Mouse (Mus musculus) lung, embryonic 16.5 days (tissue): ENCODE results near the gene Ncor2. TPM values are rescaled to one million over a fixed set of nuclear protein-coding genes. Genes with fewer than 3 reads are reported as not detected.
A peak's percentile ranks its signal among the peaks of the same experiment; 100 is the strongest.

ENCODE experiments used
- ATAC-seq: fragments of 200-750 bp; cut with Nextera tagmentation; 2 replicates; pipeline ENCODE4 v1.8.0; 2017; ENCODE audit warnings: low read depth, mild to moderate bottlenecking, moderate library complexity
- H3K27ac ChIP-seq: fragments of 300-500 bp; sonication (generic); 2 replicates; pipeline ENCODE4 v1.5.1; 2014; ENCODE audit warnings: mild to moderate bottlenecking, control low read depth, low read length
- H3K27me3 ChIP-seq: fragments of 300-500 bp; sonication (generic); 2 replicates; pipeline ENCODE4 v1.6.1; 2014; ENCODE audit warnings: low read depth, low read length, mixed read lengths; ENCODE audit not compliant: control insufficient read depth, insufficient read depth
- H3K36me3 ChIP-seq: fragments of 300-500 bp; sonication (generic); 2 replicates; pipeline ENCODE4 v1.6.1; 2014; ENCODE audit warnings: low read length; ENCODE audit not compliant: control insufficient read depth, insufficient read depth
- H3K4me1 ChIP-seq: fragments of 300-500 bp; sonication (generic); replicated peaks from 2 replicates; pipeline ENCODE4 v1.6.1; 2014; ENCODE audit warnings: low read length, mixed read lengths; ENCODE audit not compliant: control insufficient read depth, insufficient read depth
- H3K4me2 ChIP-seq: fragments of 300-500 bp; sonication (generic); 2 replicates; pipeline ENCODE4 v1.6.1; 2014; ENCODE audit warnings: low read depth, low read length, control low read depth
- H3K4me3 ChIP-seq: fragments of 300-500 bp; sonication (generic); 2 replicates; pipeline ENCODE4 v1.5.1; 2014; ENCODE audit warnings: mild to moderate bottlenecking, low read length, control low read depth
- H3K9ac ChIP-seq: fragments of 300-500 bp; sonication (generic); 2 replicates; pipeline ENCODE4 v1.6.1; 2014; ENCODE audit warnings: low read length, control low read depth
- H3K9me3 ChIP-seq: fragments of 300-500 bp; sonication (generic); 2 replicates; pipeline ENCODE4 v1.6.1; 2016; ENCODE audit warnings: low read length; ENCODE audit not compliant: control insufficient read depth
- WGBS: fragments of 180-500 bp; shearing (Covaris S2); extraction: QIAGEN DNeasy Blood & Tissue Kit; methylation state at CpG from one replicate; pipeline ENCODE4 v1.1.7; 2014; 5-methylcytosine and 5-hydroxymethylcytosine counted together
- polyA plus RNA-seq: library from polyadenylated mRNA; unstranded; fragments of >200 nt; fragmentation: Nextera tagmentation; extraction: Ambion mirVana; gene quantifications from 2 replicates; pipeline ENCODE4 v1.2.1, GENCODE M21; 2015

Ncor2 gene
- polyA plus RNA-seq, 1 experiment from 2014 or later = 20.3 TPM

GRCm38 (mm10) chr5:125073896-125074295 lies 105.1 kb downstream of the Ncor2 start:
- H3K27ac ChIP-seq = no peak overlapping the region
- no peak overlapping the region for H3K9ac ChIP-seq
- H3K4me3 ChIP-seq = no peak overlapping the region
- no peak overlapping the region for H3K4me2 ChIP-seq
- H3K36me3 ChIP-seq = peaks cover 19% of the 10 kb centered on the region
- no peaks in the 10 kb centered on the region for H3K9me3 ChIP-seq
- peaks cover 54% of the 10 kb centered on the region for H3K4me1 ChIP-seq
- H3K27me3 ChIP-seq = no peaks in the 10 kb centered on the region
- ATAC-seq = no peak
- 82% methylated on average over 8 of the region's 8 CpGs for WGBS

GRCm38 (mm10) chr5:125073335-125073734 lies 105.7 kb downstream of the Ncor2 start:
- H3K27ac ChIP-seq = no peak overlapping the region
- H3K4me3 ChIP-seq = no peak overlapping the region
- H3K27me3 ChIP-seq = no peaks in the 10 kb centered on the region
- H3K4me1 ChIP-seq = peaks cover 58% of the 10 kb centered on the region
- peaks cover 18% of the 10 kb centered on the region for H3K36me3 ChIP-seq
- H3K4me2 ChIP-seq = no peak overlapping the region
- 90% methylated on average over 4 of the region's 4 CpGs for WGBS
- no peak for ATAC-seq
- no peak overlapping the region for H3K9ac ChIP-seq
- H3K9me3 ChIP-seq = no peaks in the 10 kb centered on the region

GRCm38 (mm10) chr5:125072425-125072824 lies 106.6 kb downstream of the Ncor2 start:
- H3K4me1 ChIP-seq = peaks cover 58% of the 10 kb centered on the region
- peaks cover 12% of the 10 kb centered on the region for H3K36me3 ChIP-seq
- no peak overlapping the region for H3K9ac ChIP-seq
- no peaks in the 10 kb centered on the region for H3K27me3 ChIP-seq
- H3K27ac ChIP-seq = peak overlapping the region; percentile 80
- no peak overlapping the region for H3K4me2 ChIP-seq
- peak; percentile 69 for ATAC-seq
- H3K9me3 ChIP-seq = no peaks in the 10 kb centered on the region
- 38% methylated on average over 7 of the region's 7 CpGs for WGBS
- no peak overlapping the region for H3K4me3 ChIP-seq

DNA sequence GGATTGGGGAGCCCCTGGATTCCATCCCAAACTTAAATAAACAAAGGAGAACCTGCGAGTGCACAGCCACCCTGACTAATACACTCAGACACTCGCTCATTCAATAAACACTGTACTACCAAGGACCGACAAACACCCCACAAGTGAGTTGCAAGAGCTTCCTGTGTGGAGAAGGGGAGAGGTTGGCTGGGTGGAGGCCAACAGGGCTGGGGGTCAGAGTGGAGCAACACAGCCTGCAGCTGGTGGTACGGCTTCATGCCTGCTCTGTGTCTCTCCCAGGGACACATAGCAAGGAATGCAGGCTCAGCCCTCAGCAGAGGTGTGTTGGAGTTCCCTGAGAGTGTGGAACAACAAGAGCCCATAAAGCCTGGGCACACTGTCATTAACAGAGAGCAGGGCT lies 107.1 kb downstream of the Ncor2 start:
- Histone ChIP-seq H3K9ac (peak overlapping the region; percentile 5; the same call in 1 of the 2 replicates), H3K27me3 (no peaks in the 10 kb centered on the region), H3K27ac (peak overlapping the region; percentile 80), H3K9me3 (no peaks in the 10 kb centered on the region), H3K36me3 (peaks cover 9% of the 10 kb centered on the region), H3K4me2 (no peak overlapping the region), H3K4me1 (peaks cover 58% of the 10 kb centered on the region), H3K4me3 (no peak overlapping the region)
- peak; percentile 51 for ATAC-seq
- WGBS = 10% methylated on average over 4 of the region's 4 CpGs

GRCm38 (mm10) chr5:125070399-125070798 lies 108.6 kb downstream of the Ncor2 start:
- H3K27ac ChIP-seq = peak overlapping the region; percentile 64
- WGBS = 49% methylated on average over 2 of the region's 2 CpGs
- ATAC-seq = peak; percentile 51
- no peak overlapping the region for H3K9ac ChIP-seq
- H3K36me3 ChIP-seq = peaks cover 13% of the 10 kb centered on the region
- peaks cover 58% of the 10 kb centered on the region for H3K4me1 ChIP-seq
- no peaks in the 10 kb centered on the region for H3K27me3 ChIP-seq
- H3K9me3 ChIP-seq = no peaks in the 10 kb centered on the region
- H3K4me3 ChIP-seq = no peak overlapping the region
- H3K4me2 ChIP-seq = no peak overlapping the region

DNA sequence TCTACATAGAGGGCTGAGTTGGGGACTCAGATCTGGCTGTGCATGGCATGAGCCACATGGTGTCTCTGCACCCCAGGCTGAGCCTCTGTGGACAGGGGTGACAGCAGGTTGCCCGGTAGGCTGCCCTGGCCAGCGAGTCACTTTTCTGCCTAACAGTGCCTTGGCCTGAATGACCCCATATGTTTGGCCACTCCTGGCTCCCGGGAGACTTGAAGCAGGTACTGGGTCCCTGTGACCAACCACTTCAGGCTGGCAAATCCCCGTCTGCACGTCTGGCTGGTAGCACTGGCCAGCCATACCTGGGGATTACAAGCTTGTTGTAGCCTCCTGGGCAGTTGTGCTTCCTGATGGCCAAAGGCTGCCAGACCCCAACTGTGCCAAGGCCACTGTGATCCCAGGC lies 109.1 kb downstream of the Ncor2 start:
- no peaks in the 10 kb centered on the region for H3K27me3 ChIP-seq
- peak overlapping the region; percentile 64 for H3K27ac ChIP-seq
- no peak overlapping the region for H3K4me3 ChIP-seq
- H3K9ac ChIP-seq = no peak overlapping the region
- WGBS = 51% methylated on average over 5 of the region's 5 CpGs
- no peak for ATAC-seq
- peaks cover 18% of the 10 kb centered on the region for H3K36me3 ChIP-seq
- no peaks in the 10 kb centered on the region for H3K9me3 ChIP-seq
- H3K4me2 ChIP-seq = no peak overlapping the region
- peaks cover 58% of the 10 kb centered on the region for H3K4me1 ChIP-seq

- Histone ChIP-seq H3K4me2 (no peak overlapping the region), H3K9me3 (no peaks in the 10 kb centered on the region), H3K36me3 (peaks cover 19% of the 10 kb centered on the region), H3K9ac (no peak overlapping the region), H3K4me3 (no peak overlapping the region), H3K4me1 (peaks cover 54% of the 10 kb centered on the region), H3K27ac (peak overlapping the region; percentile 64; the same call in 1 of the 2 replicates), H3K27me3 (no peaks in the 10 kb centered on the region)
- WGBS = 58% methylated on average over 5 of the region's 5 CpGs
- ATAC-seq = no peak
Measured at GRCm38 (mm10) chr5:125069426-125069825, 109.6 kb downstream of the Ncor2 start.

GRCm38 (mm10) chr5:125068371-125068951 lies 110.6 kb downstream of the Ncor2 start:
- peaks cover 49% of the 10 kb centered on the region for H3K4me1 ChIP-seq
- no peak for ATAC-seq
- H3K9ac ChIP-seq = no peak overlapping the region
- no peak overlapping the region for H3K4me2 ChIP-seq
- peaks cover 27% of the 10 kb centered on the region for H3K36me3 ChIP-seq
- no peak overlapping the region for H3K27ac ChIP-seq
- 44% methylated on average over 16 of the region's 16 CpGs for WGBS
- H3K4me3 ChIP-seq = no peak overlapping the region
- H3K9me3 ChIP-seq = no peaks in the 10 kb centered on the region
- no peaks in the 10 kb centered on the region for H3K27me3 ChIP-seq

DNA sequence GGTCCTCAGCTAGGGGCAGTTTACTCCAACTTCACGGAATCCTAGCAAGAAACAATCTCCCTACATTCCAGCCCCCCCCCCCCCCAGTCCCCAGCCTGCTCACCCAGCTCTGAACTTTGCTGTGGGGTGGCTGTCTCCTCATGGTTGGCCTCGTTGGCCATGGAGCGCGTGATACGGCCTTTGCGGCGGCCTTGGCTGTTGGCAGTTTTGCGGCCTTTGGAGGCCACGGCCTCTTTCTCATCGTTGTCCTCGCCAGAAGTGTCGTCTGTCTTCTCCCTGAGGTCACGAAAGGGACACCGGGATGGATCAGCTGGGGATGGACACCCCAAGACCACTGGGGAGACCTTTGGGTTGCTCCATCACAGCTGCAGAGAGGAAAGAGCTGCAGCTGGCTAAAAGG lies 111.3 kb downstream of the Ncor2 start:
- ATAC-seq = no peak
- H3K9me3 ChIP-seq = no peaks in the 10 kb centered on the region
- no peak overlapping the region for H3K27ac ChIP-seq
- H3K4me3 ChIP-seq = no peak overlapping the region
- H3K4me2 ChIP-seq = no peak overlapping the region
- no peaks in the 10 kb centered on the region for H3K27me3 ChIP-seq
- peaks cover 42% of the 10 kb centered on the region for H3K4me1 ChIP-seq
- peaks cover 25% of the 10 kb centered on the region for H3K36me3 ChIP-seq
- no peak overlapping the region for H3K9ac ChIP-seq
- WGBS = 70% methylated on average over 14 of the region's 14 CpGs
